Mouse (Mus musculus): ENCODE measurements around the gene Olfr114. TPM values are rescaled to one million over a fixed set of nuclear protein-coding genes. Genes with fewer than 3 reads are reported as not detected.

Gene Olfr114
- polyA plus RNA-seq (2017; shearing (Covaris generic)): not detected

GRCm38 (mm10) chr17:37592643-37593042, at the start of gene Olfr114:
Olfr114 (minus strand) TSS chr17:37592743.

GRCm38 (mm10) chr17:37627009-37627408, 34.5 kb upstream of the Olfr114 start, which contains the start of the genes Olfr115 and Olfr116:
Olfr115 (minus strand) TSS chr17:37627109.
Olfr116 (minus strand) TSS chr17:37627199.

GRCm38 (mm10) chr17:37577563-37577962, 15.0 kb downstream of the Olfr114 start, which contains the start of gene Olfr113:
Olfr113 (minus strand) TSS chr17:37577663.

GRCm38 (mm10) chr17:37569351-37569750, 23.2 kb downstream of the Olfr114 start, which contains the start of gene Olfr112:
Olfr112 (minus strand) TSS chr17:37569451.

Other genes starting within 250 kb of the Olfr114 start
- gene Olfr104-ps, start 233.2 kb downstream of the Olfr114 start, polyA plus RNA-seq (2017; shearing (Covaris generic)): not detected
- under 1 TPM in 1 of 2 experiments, not detected in 1; 0.12 TPM for gene Olfr105-ps, start 213.7 kb downstream of the Olfr114 start, polyA plus RNA-seq (2017; shearing (Covaris generic))
- not detected for gene Olfr106-ps, start 202.3 kb downstream of the Olfr114 start, polyA plus RNA-seq (2017; shearing (Covaris generic))
- under 1 TPM; 0.05 to 0.44 TPM for gene Olfr107, start 193.5 kb downstream of the Olfr114 start, polyA plus RNA-seq (2017; shearing (Covaris generic))
- gene Olfr108, start 147.3 kb downstream of the Olfr114 start, polyA plus RNA-seq (2017; shearing (Covaris generic)): not detected
- gene Olfr109, start 133.8 kb downstream of the Olfr114 start, polyA plus RNA-seq (2017; shearing (Covaris generic)): under 1 TPM; 0.02 to 0.33 TPM
- gene H2-M2, start 109.2 kb downstream of the Olfr114 start, polyA plus RNA-seq (2017; shearing (Covaris generic)): 1 to 10 TPM in 1 of 2 experiments, not detected in 1; 1.2 TPM
- gene Olfr110, start 100.3 kb downstream of the Olfr114 start, polyA plus RNA-seq (2017; shearing (Covaris generic)): not detected
- gene Olfr111, start 84.7 kb downstream of the Olfr114 start, polyA plus RNA-seq (2017; shearing (Covaris generic)): not detected
- not detected for gene Olfr112, start 23.3 kb downstream of the Olfr114 start, polyA plus RNA-seq (2017; shearing (Covaris generic))
- under 1 TPM in 1 of 2 experiments, not detected in 1; 0.17 TPM for gene Olfr113, start 15.1 kb downstream of the Olfr114 start, polyA plus RNA-seq (2017; shearing (Covaris generic))
- gene Olfr115, start 34.4 kb upstream of the Olfr114 start, polyA plus RNA-seq (2017; shearing (Covaris generic)): not detected
- not detected for gene Olfr116, start 34.5 kb upstream of the Olfr114 start, polyA plus RNA-seq (2017; shearing (Covaris generic))
- under 1 TPM; 0.15 to 0.19 TPM for gene Olfr117, start 71.0 kb upstream of the Olfr114 start, polyA plus RNA-seq (2017; shearing (Covaris generic))
- gene Olfr118, start 74.2 kb upstream of the Olfr114 start, polyA plus RNA-seq (2017; shearing (Covaris generic)): under 1 TPM; 0.12 to 0.53 TPM
- not detected for gene Olfr119, start 103.8 kb upstream of the Olfr114 start, polyA plus RNA-seq (2017; shearing (Covaris generic))
- under 1 TPM in 1 of 2 experiments, not detected in 1; 0.13 TPM for gene Olfr120, start 129.1 kb upstream of the Olfr114 start, polyA plus RNA-seq (2017; shearing (Covaris generic))
- gene Olfr121, start 156.1 kb upstream of the Olfr114 start, polyA plus RNA-seq (2017; shearing (Covaris generic)): not detected
- under 1 TPM in 1 of 2 experiments, not detected in 1; 0.11 TPM for gene Olfr122, start 175.9 kb upstream of the Olfr114 start, polyA plus RNA-seq (2017; shearing (Covaris generic))
- gene Olfr123, start 200.8 kb upstream of the Olfr114 start, polyA plus RNA-seq (2017; shearing (Covaris generic)): under 1 TPM; 0.23 to 0.89 TPM
- not detected for gene Olfr124, start 207.1 kb upstream of the Olfr114 start, polyA plus RNA-seq (2017; shearing (Covaris generic))
- not detected for gene Olfr125, start 240.2 kb upstream of the Olfr114 start, polyA plus RNA-seq (2017; shearing (Covaris generic))

Data from inflammation-experienced regulatory T-cells (primary cell).